Mouse (Mus musculus): ENCODE data around the gene Dpyd. TPM values are rescaled to one million over a fixed set of nuclear protein-coding genes. Genes with fewer than 3 reads are reported as not detected.

Dpyd gene
- polyA plus RNA-seq, 1 experiment from 2014 or later, result 4.5 TPM

- DNase-seq (ENCODE audit: extremely low spot score, low spot score), result no peak
- H3K36me3 ChIP-seq (replicated peaks), result no peaks in the 10 kb centered on the region
- no peak overlapping the region for H3K4me3 ChIP-seq
- no peaks in the 10 kb centered on the region for H3K27me3 ChIP-seq (ENCODE audit: poor library complexity, severe bottlenecking)
- 80% methylated on average over 6 of the region's 6 CpGs for WGBS
- no peaks in the 10 kb centered on the region for H3K9me3 ChIP-seq
- peak overlapping the region; percentile 3; the same call in 1 of the 2 replicates for H3K27ac ChIP-seq
- peaks cover 21% of the 10 kb centered on the region for H3K4me1 ChIP-seq
Measured at GRCm38 (mm10) chr3:119165691-119166090, 603.8 kb downstream of the Dpyd start.

- no peak for DNase-seq (ENCODE audit: extremely low spot score, low spot score)
- H3K27ac ChIP-seq, result no peak overlapping the region
- H3K27me3 ChIP-seq (ENCODE audit: poor library complexity, severe bottlenecking), result no peaks in the 10 kb centered on the region
- WGBS, result 61% methylated on average over 2 of the region's 2 CpGs
- no peaks in the 10 kb centered on the region for H3K9me3 ChIP-seq
- no peaks in the 10 kb centered on the region for H3K36me3 ChIP-seq (replicated peaks)
- H3K4me3 ChIP-seq, result no peak overlapping the region
- H3K4me1 ChIP-seq, result peaks cover 21% of the 10 kb centered on the region
Measured at GRCm38 (mm10) chr3:119168166-119168565, 606.2 kb downstream of the Dpyd start.

GRCm38 (mm10) chr3:119168661-119169060 lies 606.7 kb downstream of the Dpyd start:
- H3K4me1 ChIP-seq, result peaks cover 21% of the 10 kb centered on the region
- H3K27me3 ChIP-seq (ENCODE audit: poor library complexity, severe bottlenecking), result no peaks in the 10 kb centered on the region
- 62% methylated on average over 1 of the region's 1 CpGs for WGBS
- no peaks in the 10 kb centered on the region for H3K36me3 ChIP-seq (replicated peaks)
- no peaks in the 10 kb centered on the region for H3K9me3 ChIP-seq
- no peak for DNase-seq (ENCODE audit: extremely low spot score, low spot score)
- no peak overlapping the region for H3K4me3 ChIP-seq
- H3K27ac ChIP-seq, result no peak overlapping the region

- Histone ChIP-seq H3K4me3 (no peak overlapping the region), H3K27me3 (ENCODE audit: poor library complexity, severe bottlenecking) (no peaks in the 10 kb centered on the region), H3K36me3 (replicated peaks) (no peaks in the 10 kb centered on the region), H3K4me1 (peaks cover 3% of the 10 kb centered on the region; the same call in 1 of the 2 replicates), H3K27ac (no peak overlapping the region), H3K9me3 (no peaks in the 10 kb centered on the region)
- 90% methylated on average over 3 of the region's 3 CpGs for WGBS
- no peak for DNase-seq (ENCODE audit: extremely low spot score, low spot score)
Measured at GRCm38 (mm10) chr3:119183261-119183660, 621.3 kb downstream of the Dpyd start.

DNA sequence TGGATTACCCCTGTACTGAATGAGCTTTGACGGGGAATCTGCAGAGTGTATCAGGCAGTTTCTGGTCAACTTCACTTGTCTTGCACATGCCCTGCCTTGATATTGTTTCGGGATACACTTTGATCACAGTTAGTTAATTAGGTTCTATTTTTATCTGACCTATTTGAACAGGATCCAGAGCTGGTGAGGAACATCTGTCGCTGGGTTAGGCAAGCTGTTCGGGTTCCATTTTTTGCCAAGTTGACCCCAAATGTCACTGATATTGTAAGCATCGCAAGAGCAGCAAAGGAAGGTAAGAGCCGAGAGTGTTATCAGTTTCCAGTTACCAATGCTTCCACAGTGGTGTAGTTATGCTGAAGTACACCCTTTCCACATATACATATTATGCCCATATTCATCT lies 632.1 kb downstream of the Dpyd start:
- no peak overlapping the region for H3K27ac ChIP-seq
- H3K4me3 ChIP-seq, result no peak overlapping the region
- no peaks in the 10 kb centered on the region for H3K36me3 ChIP-seq (replicated peaks)
- H3K9me3 ChIP-seq, result no peaks in the 10 kb centered on the region
- WGBS, result 90% methylated on average over 6 of the region's 6 CpGs
- DNase-seq (ENCODE audit: extremely low spot score, low spot score), result no peak
- no peaks in the 10 kb centered on the region for H3K27me3 ChIP-seq (ENCODE audit: poor library complexity, severe bottlenecking)
- peaks cover 4% of the 10 kb centered on the region for H3K4me1 ChIP-seq

DNA sequence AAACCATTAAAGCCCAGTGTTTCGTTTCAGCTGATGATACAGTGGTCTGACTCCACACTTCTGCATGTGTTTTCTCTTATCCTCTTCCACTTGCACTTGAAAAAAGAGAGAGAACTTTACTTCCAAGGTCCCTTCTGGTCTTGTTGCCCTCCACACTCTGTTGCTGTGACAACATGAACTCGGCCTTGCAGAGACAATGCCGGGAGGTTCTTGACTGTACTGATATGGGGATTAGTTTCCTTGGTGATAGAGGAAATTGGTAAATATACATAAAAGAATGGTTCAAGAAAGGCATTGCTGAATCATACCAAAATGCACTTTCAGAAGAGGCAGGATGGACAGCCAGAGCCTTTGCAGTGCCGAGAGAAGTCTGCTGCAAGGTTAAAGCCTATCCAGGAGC lies 633.7 kb downstream of the Dpyd start:
- Histone ChIP-seq H3K27ac (no peak overlapping the region), H3K36me3 (replicated peaks) (no peaks in the 10 kb centered on the region), H3K4me3 (no peak overlapping the region), H3K27me3 (ENCODE audit: poor library complexity, severe bottlenecking) (no peaks in the 10 kb centered on the region), H3K9me3 (no peaks in the 10 kb centered on the region), H3K4me1 (peaks cover 4% of the 10 kb centered on the region)
- 84% methylated on average over 4 of the region's 4 CpGs for WGBS
- DNase-seq (ENCODE audit: extremely low spot score, low spot score), result no peak

DNA sequence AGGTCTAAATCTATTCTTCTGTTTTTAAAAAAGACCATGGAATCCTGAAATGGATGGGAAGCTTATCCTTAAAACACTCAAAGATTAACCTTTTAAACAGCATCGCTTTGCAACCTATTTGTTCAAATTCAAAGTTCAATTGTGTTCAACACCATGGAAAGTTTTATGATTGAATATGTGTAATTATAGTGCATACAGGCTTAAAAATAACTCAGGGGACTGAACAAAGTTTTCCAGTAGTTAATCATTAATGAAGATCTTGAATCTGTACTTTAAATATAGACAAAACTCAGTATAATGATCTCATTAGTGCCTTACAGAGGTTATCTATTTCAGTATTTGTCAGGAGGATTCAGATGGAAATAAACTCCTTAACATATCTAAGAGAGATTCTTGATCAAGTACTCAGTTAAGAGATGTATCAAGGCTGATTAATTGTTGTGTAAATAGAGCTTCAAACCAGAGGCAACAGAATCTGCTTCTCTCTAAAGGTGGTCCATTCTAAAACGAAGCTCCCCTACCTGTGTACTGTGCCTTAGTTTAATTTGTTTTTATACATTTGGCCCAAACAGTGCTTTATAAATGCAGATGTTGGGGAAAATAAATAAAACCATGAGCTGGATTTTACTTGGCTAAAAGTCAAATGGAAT lies 659.0 kb downstream of the Dpyd start:
- DNase-seq (ENCODE audit: extremely low spot score, low spot score), result no peak
- Histone ChIP-seq H3K27ac (no peak overlapping the region), H3K36me3 (replicated peaks) (no peaks in the 10 kb centered on the region), H3K9me3 (no peaks in the 10 kb centered on the region), H3K4me3 (no peak overlapping the region), H3K4me1 (no peaks in the 10 kb centered on the region), H3K27me3 (ENCODE audit: poor library complexity, severe bottlenecking) (no peaks in the 10 kb centered on the region)
- 72% methylated on average over 2 of the region's 2 CpGs for WGBS

- no peak for DNase-seq (ENCODE audit: extremely low spot score, low spot score)
- H3K4me1 ChIP-seq, result no peaks in the 10 kb centered on the region
Measured at GRCm38 (mm10) chr3:119243181-119243580, 681.3 kb downstream of the Dpyd start.

DNA sequence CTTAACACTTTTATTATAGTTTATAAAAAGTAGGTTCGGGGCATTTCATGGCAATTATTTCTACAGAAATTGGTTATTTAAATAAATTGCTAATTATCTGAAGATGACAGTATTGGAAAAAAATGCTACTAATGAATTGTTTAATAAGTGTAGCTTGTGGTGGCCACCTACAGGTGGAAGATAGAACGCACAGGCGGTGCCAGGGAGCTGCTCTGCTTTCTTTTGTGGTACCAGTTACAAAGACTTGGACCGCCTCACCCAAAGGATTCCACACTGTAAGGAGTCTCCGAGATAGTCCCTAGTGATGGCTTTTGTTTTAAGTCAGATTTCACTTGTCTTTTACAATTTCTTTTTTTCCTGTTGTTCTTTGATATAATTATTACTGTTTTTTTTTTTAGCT lies 694.6 kb downstream of the Dpyd start:
- Histone ChIP-seq H3K36me3 (replicated peaks) (no peaks in the 10 kb centered on the region), H3K27me3 (ENCODE audit: poor library complexity, severe bottlenecking) (no peaks in the 10 kb centered on the region), H3K9me3 (no peaks in the 10 kb centered on the region), H3K27ac (no peak overlapping the region), H3K4me1 (peaks cover 6% of the 10 kb centered on the region; the same call in 1 of the 2 replicates), H3K4me3 (no peak overlapping the region)
- 43% methylated on average over 5 of the region's 5 CpGs for WGBS
- DNase-seq (ENCODE audit: extremely low spot score, low spot score), result no peak

More at GRCm38 (mm10) chr3:119243181-119243580, 681.3 kb downstream of the Dpyd start:
- H3K9me3 ChIP-seq, result no peaks in the 10 kb centered on the region
- H3K36me3 ChIP-seq (replicated peaks), result no peaks in the 10 kb centered on the region
- H3K27me3 ChIP-seq (ENCODE audit: poor library complexity, severe bottlenecking), result no peaks in the 10 kb centered on the region
- no peak overlapping the region for H3K27ac ChIP-seq
- WGBS, result 90% methylated on average over 3 of the region's 3 CpGs
- no peak overlapping the region for H3K4me3 ChIP-seq

GRCm38 (mm10) chr3:119275241-119275640 lies 713.3 kb downstream of the Dpyd start:
- DNase-seq (ENCODE audit: extremely low spot score, low spot score), result no peak
- Histone ChIP-seq H3K27me3 (ENCODE audit: poor library complexity, severe bottlenecking) (no peaks in the 10 kb centered on the region), H3K9me3 (no peaks in the 10 kb centered on the region), H3K4me1 (no peaks in the 10 kb centered on the region), H3K36me3 (replicated peaks) (no peaks in the 10 kb centered on the region), H3K27ac (no peak overlapping the region), H3K4me3 (no peak overlapping the region)
- 88% methylated on average over 2 of the region's 2 CpGs for WGBS

- Histone ChIP-seq H3K9me3 (no peaks in the 10 kb centered on the region), H3K4me3 (no peak overlapping the region), H3K36me3 (replicated peaks) (no peaks in the 10 kb centered on the region), H3K4me1 (no peaks in the 10 kb centered on the region), H3K27ac (no peak overlapping the region), H3K27me3 (ENCODE audit: poor library complexity, severe bottlenecking) (no peaks in the 10 kb centered on the region)
- 94% methylated on average over 2 of the region's 2 CpGs for WGBS
- no peak for DNase-seq (ENCODE audit: extremely low spot score, low spot score)
Measured at GRCm38 (mm10) chr3:119280671-119281070, 718.7 kb downstream of the Dpyd start.

- 87% methylated on average over 3 of the region's 3 CpGs for WGBS
- H3K27me3 ChIP-seq (ENCODE audit: poor library complexity, severe bottlenecking), result no peaks in the 10 kb centered on the region
- H3K36me3 ChIP-seq (replicated peaks), result no peaks in the 10 kb centered on the region
- no peak overlapping the region for H3K27ac ChIP-seq
- H3K4me1 ChIP-seq, result no peaks in the 10 kb centered on the region
- no peaks in the 10 kb centered on the region for H3K9me3 ChIP-seq
- no peak for DNase-seq (ENCODE audit: extremely low spot score, low spot score)
- no peak overlapping the region for H3K4me3 ChIP-seq
Measured at GRCm38 (mm10) chr3:119314693-119315092, 752.8 kb downstream of the Dpyd start.

GRCm38 (mm10) chr3:119329063-119329462 lies 767.1 kb downstream of the Dpyd start:
- no peaks in the 10 kb centered on the region for H3K9me3 ChIP-seq
- 84% methylated on average over 7 of the region's 7 CpGs for WGBS
- H3K4me1 ChIP-seq, result peaks cover 24% of the 10 kb centered on the region
- H3K27ac ChIP-seq, result no peak overlapping the region
- no peaks in the 10 kb centered on the region for H3K27me3 ChIP-seq (ENCODE audit: poor library complexity, severe bottlenecking)
- DNase-seq (ENCODE audit: extremely low spot score, low spot score), result no peak
- H3K4me3 ChIP-seq, result no peak overlapping the region
- H3K36me3 ChIP-seq (replicated peaks), result no peaks in the 10 kb centered on the region
